Mouse (Mus musculus) embryonic facial prominence, embryonic 14.5 days (tissue): ENCODE measurements around the gene Emc8. TPM values are rescaled to one million over a fixed set of nuclear protein-coding genes. Genes with fewer than 3 reads are reported as not detected.

Experiments
- ATAC-seq: fragments of 200-750 bp; cut with Nextera tagmentation; 2 replicates; pipeline ENCODE4 v1.8.0; 2017; ENCODE audit warnings: low read depth, moderate number of reproducible peaks, moderate TSS enrichment
- DNase-seq: peaks from one replicate; pipeline ENCODE4 v3.0.0-alpha.2; 2015; ENCODE audit warnings: low spot score
- H3K27ac ChIP-seq: fragments of 300-500 bp; sonication (generic); replicated peaks from 2 replicates; pipeline ENCODE4 v1.5.1; 2014; ENCODE audit warnings: low read depth, mild to moderate bottlenecking, low read length, moderate library complexity
- H3K27me3 ChIP-seq: fragments of 300-500 bp; sonication (generic); replicated peaks from 2 replicates; pipeline ENCODE4 v1.6.1; 2014; ENCODE audit warnings: low read length; ENCODE audit not compliant: control insufficient read depth, insufficient read depth
- H3K36me3 ChIP-seq: fragments of 300-500 bp; sonication (generic); 2 replicates; pipeline ENCODE4 v1.6.1; 2014; ENCODE audit warnings: low read length, mixed read lengths; ENCODE audit not compliant: control insufficient read depth, insufficient read depth
- H3K4me1 ChIP-seq: fragments of 300-500 bp; sonication (generic); 2 replicates; pipeline ENCODE4 v1.6.1; 2014; ENCODE audit warnings: antibody characterized with exemption, low read length; ENCODE audit not compliant: control insufficient read depth, insufficient read depth
- H3K4me2 ChIP-seq: fragments of 300-500 bp; sonication (generic); 2 replicates; pipeline ENCODE4 v1.6.1; 2014; ENCODE audit warnings: low read depth, mild to moderate bottlenecking, low read length, moderate library complexity, mixed read lengths
- H3K4me3 ChIP-seq: fragments of 300-500 bp; sonication (generic); 2 replicates; pipeline ENCODE4 v1.5.1; 2014; ENCODE audit warnings: low read depth, mild to moderate bottlenecking, low read length
- H3K9ac ChIP-seq: fragments of 300-500 bp; sonication (generic); 2 replicates; pipeline ENCODE4 v1.6.1; 2014; ENCODE audit warnings: low read depth, mild to moderate bottlenecking, low read length, moderate library complexity, mixed read lengths
- H3K9me3 ChIP-seq: fragments of 300-500 bp; sonication (generic); 2 replicates; pipeline ENCODE4 v1.6.1; 2016; ENCODE audit warnings: low read length; ENCODE audit not compliant: control insufficient read depth
- WGBS: fragments of 180-500 bp; shearing (Covaris S2); extraction: QIAGEN DNeasy Blood & Tissue Kit; methylation state at CpG from one replicate; pipeline ENCODE4 v1.1.7; 2014; 5-methylcytosine and 5-hydroxymethylcytosine counted together
- polyA plus RNA-seq: library from polyadenylated mRNA; unstranded; fragments of >200 nt; fragmentation: Nextera tagmentation; extraction: Ambion mirVana; gene quantifications from 2 replicates; pipeline ENCODE4 v1.2.1, GENCODE M21; 2014

Emc8 gene
- polyA plus RNA-seq, 1 experiment from 2014 or later, result 221 TPM

- H3K4me1 ChIP-seq, result peaks cover 20% of the 10 kb centered on the region
- peak within 1 kb of the TSS; percentile 97 for H3K4me3 ChIP-seq
- under 1% methylated on average over 37 of the region's 105 CpGs for whole genome bisulfite sequencing
- peak; percentile 94 for ATAC-seq
- no peaks in the 10 kb centered on the region for H3K9me3 ChIP-seq
- peak; percentile 96 for DNase-seq
- peaks cover 29% of the 10 kb centered on the region for H3K36me3 ChIP-seq
- peak within 1 kb of the TSS; percentile 84 for H3K27ac ChIP-seq
- no peaks in the 10 kb centered on the region for H3K27me3 ChIP-seq
- H3K4me2 ChIP-seq, result peak within 1 kb of the TSS; percentile 92
- peak within 1 kb of the TSS; percentile 98 for H3K9ac ChIP-seq
These were observed 606 bp downstream of the Emc8 start, which contains the start of the genes Gm27021 and Cox4i1 for GRCm38 (mm10) chr8:120667561-120668373. TSS of gene Gm27021 (minus strand) at chr8:120668079. TSS of gene Cox4i1 (plus strand) at chr8:120668222.

- no peaks in the 10 kb centered on the region for H3K9me3 ChIP-seq
- no peaks in the 10 kb centered on the region for H3K27me3 ChIP-seq
- H3K9ac ChIP-seq, result peak overlapping the region; percentile 98
- DNase-seq (peak; percentile 50), ATAC-seq (no peak)
- peak overlapping the region; percentile 97 for H3K4me3 ChIP-seq
- WGBS, result 2% methylated on average over 17 of the region's 17 CpGs
- H3K27ac ChIP-seq, result peak overlapping the region; percentile 84
- peaks cover 20% of the 10 kb centered on the region for H3K4me1 ChIP-seq
- peak overlapping the region; percentile 80 for H3K4me2 ChIP-seq
- peaks cover 21% of the 10 kb centered on the region for H3K36me3 ChIP-seq
These were observed 1.4 kb downstream of the Emc8 start for GRCm38 (mm10) chr8:120666807-120667470.

- DNase-seq, result no peak
- H3K27ac ChIP-seq, result no peak overlapping the region
- peak overlapping the region; percentile 80 for H3K4me2 ChIP-seq
- H3K27me3 ChIP-seq, result no peaks in the 10 kb centered on the region
- WGBS, result 64% methylated on average over 3 of the region's 3 CpGs
- ATAC-seq, result no peak
- H3K36me3 ChIP-seq, result peaks cover 12% of the 10 kb centered on the region
- no peaks in the 10 kb centered on the region for H3K9me3 ChIP-seq
- peak overlapping the region; percentile 97 for H3K4me3 ChIP-seq
- peak overlapping the region; percentile 98 for H3K9ac ChIP-seq
- peaks cover 20% of the 10 kb centered on the region for H3K4me1 ChIP-seq
These were observed 2.5 kb downstream of the Emc8 start for GRCm38 (mm10) chr8:120665726-120666455.

- H3K9me3 ChIP-seq, result no peaks in the 10 kb centered on the region
- 0 out of 2 replicates have a peak overlapping the region, but pooled peaks have one; percentile 23 for H3K9ac ChIP-seq
- no peak for DNase-seq
- no peaks in the 10 kb centered on the region for H3K27me3 ChIP-seq
- no peak overlapping the region for H3K4me3 ChIP-seq
- no peak overlapping the region for H3K4me2 ChIP-seq
- H3K4me1 ChIP-seq, result peaks cover 20% of the 10 kb centered on the region
- H3K36me3 ChIP-seq, result 0 out of 2 replicates have a peak, but pooled peaks cover 4% of the 10 kb centered on the region
- 80% methylated on average over 6 of the region's 6 CpGs for WGBS
- H3K27ac ChIP-seq, result no peak overlapping the region
- no peak for ATAC-seq
These were observed 3.8 kb downstream of the Emc8 start for GRCm38 (mm10) chr8:120664566-120664965.

- H3K4me2 ChIP-seq, result no peak overlapping the region
- H3K27ac ChIP-seq, result no peak overlapping the region
- peaks cover 65% of the 10 kb centered on the region for H3K36me3 ChIP-seq
- no peak overlapping the region for H3K9ac ChIP-seq
- H3K9me3 ChIP-seq, result no peaks in the 10 kb centered on the region
- WGBS, result 86% methylated on average over 8 of the region's 8 CpGs
- no peak for ATAC-seq
- DNase-seq, result no peak
- H3K27me3 ChIP-seq, result no peaks in the 10 kb centered on the region
- H3K4me1 ChIP-seq, result no peaks in the 10 kb centered on the region
- H3K4me3 ChIP-seq, result no peak overlapping the region
These were observed 11.0 kb downstream of the Emc8 start for GRCm38 (mm10) chr8:120657415-120657814.

GRCm38 (mm10) chr8:120656322-120657052, 11.9 kb downstream of the Emc8 start:
- H3K4me3 ChIP-seq, result no peak overlapping the region
- no peaks in the 10 kb centered on the region for H3K27me3 ChIP-seq
- H3K36me3 ChIP-seq, result peaks cover 68% of the 10 kb centered on the region
- ATAC-seq (no peak), DNase-seq (peak; percentile 17)
- no peak overlapping the region for H3K4me2 ChIP-seq
- H3K9me3 ChIP-seq, result no peaks in the 10 kb centered on the region
- H3K4me1 ChIP-seq, result no peaks in the 10 kb centered on the region
- WGBS, result 88% methylated on average over 7 of the region's 7 CpGs
- no peak overlapping the region for H3K9ac ChIP-seq
- no peak overlapping the region for H3K27ac ChIP-seq

GRCm38 (mm10) chr8:120647532-120647931, 20.8 kb downstream of the Emc8 start, which contains the start of gene 1190005I06Rik:
TSS of gene 1190005I06Rik (minus strand) at chr8:120647632.
- 26% methylated on average over 6 of the region's 7 CpGs for WGBS
- DNase-seq, result no peak
- Histone ChIP-seq H3K4me1 (no peaks in the 10 kb centered on the region), H3K36me3 (0 out of 2 replicates have a peak, but pooled peaks cover 3% of the 10 kb centered on the region), H3K9me3 (no peaks in the 10 kb centered on the region), H3K27ac (no peak within 1 kb of the TSS), H3K4me2 (no peak within 1 kb of the TSS), H3K9ac (no peak within 1 kb of the TSS), H3K4me3 (no peak within 1 kb of the TSS), H3K27me3 (no peaks in the 10 kb centered on the region)
- peak; percentile 9; the same call in 1 of the 2 replicates for ATAC-seq

- Histone ChIP-seq H3K4me2 (no peak overlapping the region), H3K9me3 (no peaks in the 10 kb centered on the region), H3K4me3 (no peak overlapping the region), H3K27ac (no peak overlapping the region), H3K36me3 (no peaks in the 10 kb centered on the region), H3K4me1 (no peaks in the 10 kb centered on the region), H3K27me3 (no peaks in the 10 kb centered on the region), H3K9ac (no peak overlapping the region)
- peak; percentile 32 for DNase-seq
- 71% methylated on average over 7 of the region's 7 CpGs for WGBS
- no peak for ATAC-seq
These were observed 23.7 kb downstream of the Emc8 start for GRCm38 (mm10) chr8:120644663-120645062.
